Mouse (Mus musculus) heart, adult 2 months (tissue): ENCODE results near the gene Fntb. TPM values are rescaled to one million over a fixed set of nuclear protein-coding genes. Genes with fewer than 3 reads are reported as not detected.
A peak's percentile ranks its signal among the peaks of the same experiment; 100 is the strongest.

ENCODE experiments used
- DNase-seq, 2 experiments: peaks; one replicate each; pipeline ENCODE4 v3.0.0; 2021
- H3K27ac ChIP-seq: fragments of 200-600 bp; 2 replicates; pipeline ENCODE4 v1.8.1; 2022
- H3K27me3 ChIP-seq: fragments of 200-500 bp; 2 replicates; pipeline ENCODE4 v1.6.1; 2012; ENCODE audit warnings: mild to moderate bottlenecking, low read length, inconsistent platforms, mixed read lengths; ENCODE audit not compliant: control insufficient read depth, insufficient read depth
- H3K36me3 ChIP-seq: fragments of 200-500 bp; 2 replicates; pipeline ENCODE4 v1.6.1; 2012; ENCODE audit warnings: low read length, inconsistent platforms; ENCODE audit not compliant: control insufficient read depth, insufficient read depth
- H3K4me1 ChIP-seq: fragments of 200-500 bp; 2 replicates; pipeline ENCODE4 v1.6.1; 2011; ENCODE audit warnings: low read length; ENCODE audit not compliant: control insufficient read depth, insufficient read depth
- H3K4me3 ChIP-seq: fragments of 200-600 bp; 2 replicates; pipeline ENCODE4 v1.8.1; 2022
- H3K79me2 ChIP-seq: fragments of 200-500 bp; replicated peaks from 2 replicates; pipeline ENCODE4 v1.6.1; 2012; ENCODE audit warnings: mild to moderate bottlenecking, inconsistent platforms, low read length, moderate library complexity, mixed read lengths; ENCODE audit not compliant: control insufficient read depth, insufficient read depth
- H3K9ac ChIP-seq: fragments of 200-500 bp; 2 replicates; pipeline ENCODE4 v1.6.1; 2012; ENCODE audit warnings: low read depth, mild to moderate bottlenecking, control low read depth, inconsistent platforms, low read length, mixed read lengths
- CTCF ChIP-seq: fragments of 200-600 bp; IDR thresholded peaks from 2 replicates; pipeline ENCODE4 v1.8.1; 2022; ENCODE audit warnings: antibody characterized with exemption, mild to moderate bottlenecking, moderate library complexity
- EP300 ChIP-seq: fragments of 200-500 bp; IDR thresholded peaks from 2 replicates; pipeline ENCODE4 v1.6.1; 2011; ENCODE audit warnings: low read depth, low read length, control low read depth; ENCODE audit not compliant: insufficient read depth
- POLR2A ChIP-seq: fragments of 200-500 bp; IDR thresholded peaks from 2 replicates; pipeline ENCODE4 v1.6.1; 2011; ENCODE audit warnings: mild to moderate bottlenecking, low read depth, low read length, control low read depth; ENCODE audit not compliant: insufficient read depth
- whole genome bisulfite sequencing: fragments of 180-500 bp; shearing (Covaris S2); methylation state at CpG from one replicate; pipeline ENCODE4 v1.1.7; 2018; 5-methylcytosine and 5-hydroxymethylcytosine counted together
- intact Hi-C: fragments of 180-260 bp; cut with DNase I; formaldehyde crosslinking; loops from one replicate; pipeline ENCODE4 v1.15.1; 2025
- polyA plus RNA-seq: library from polyadenylated mRNA; depleted of rRNA; stranded (reverse); fragments of >200 nt; gene quantifications from 2 replicates; pipeline ENCODE4 v1.2.3, GENCODE M21; 2012
- total RNA-seq, 2 experiments: library from RNA; stranded (reverse); gene quantifications; 2 replicates each; pipeline ENCODE4 v1.2.3; 2021

Fntb gene
- total and polyA plus RNA-seq, 3 experiments = 12.6 to 19.1 (median 13.7) TPM

DNA sequence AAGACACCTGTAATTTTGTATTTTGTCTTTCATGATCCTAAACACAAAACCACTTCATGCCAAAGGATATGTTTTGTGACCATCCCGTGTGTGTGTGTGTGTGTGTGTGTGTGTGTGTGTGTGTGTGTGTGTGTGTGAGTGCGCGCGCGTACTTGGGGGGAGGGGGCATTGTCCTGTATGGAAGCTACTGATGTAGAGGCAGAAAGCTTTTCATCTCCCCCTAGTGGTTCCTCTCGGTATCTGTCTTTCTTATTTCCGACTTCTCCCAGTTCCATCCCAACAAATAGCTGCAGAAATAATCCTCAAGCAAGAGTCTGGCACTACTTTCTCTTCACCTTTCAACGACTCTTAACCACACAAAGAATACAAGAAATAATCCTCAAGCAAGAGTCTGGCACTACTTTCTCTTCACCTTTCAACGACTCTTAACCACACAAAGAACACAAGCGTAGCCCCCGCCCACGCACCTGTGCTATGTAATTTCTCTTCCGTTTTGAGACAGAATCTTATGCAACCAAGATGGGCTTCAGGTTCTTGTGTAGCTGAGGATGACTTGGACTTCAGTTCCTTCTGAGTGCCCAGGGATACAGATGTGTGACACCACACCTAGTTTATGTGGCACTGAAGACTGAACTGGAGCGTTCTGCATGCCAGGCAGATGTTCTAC, 12.6 kb upstream of the Fntb start:
- no peak for TF ChIP-seq EP300
- TF ChIP-seq CTCF = peak; percentile 70
- no peak for DNase-seq

DNA sequence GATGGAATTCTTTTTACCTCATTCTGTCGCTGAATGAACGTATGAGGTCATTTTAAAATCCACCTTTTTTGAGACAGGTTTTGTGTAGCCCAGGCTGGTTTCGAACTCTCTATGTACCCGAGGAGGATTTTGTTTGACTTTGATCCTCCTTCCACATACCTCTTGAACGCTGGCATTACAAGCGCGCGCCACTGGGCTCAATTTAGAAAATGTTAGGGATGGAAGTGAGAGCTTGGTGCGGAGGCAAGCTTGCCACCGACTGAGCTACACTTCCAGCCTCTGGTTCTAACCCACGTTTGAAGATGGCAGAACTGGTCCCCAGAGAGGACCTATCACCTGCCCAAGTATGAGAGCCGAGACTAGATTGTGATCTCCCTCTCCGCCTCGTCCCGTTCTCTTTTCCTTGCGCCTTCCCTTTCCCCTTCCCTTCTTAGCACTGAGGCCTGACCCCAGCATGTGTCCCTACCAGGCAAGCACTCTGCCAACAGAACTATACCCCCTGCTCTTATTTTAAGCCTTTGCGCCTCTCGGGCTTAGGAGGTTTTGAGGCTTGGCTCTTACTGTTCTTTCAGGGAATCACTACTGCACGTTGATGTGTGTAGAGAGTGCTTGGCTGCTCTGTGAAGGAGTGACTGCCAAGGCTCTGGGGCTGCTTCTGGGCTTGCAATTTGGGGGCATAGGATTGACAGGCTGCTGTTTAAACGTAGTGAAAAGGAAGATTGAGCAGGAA, 677 bp downstream of the Fntb start:
- peak in 1 of 2 experiments; percentile 49 for DNase-seq
- Histone ChIP-seq H3K4me3 (peak overlapping the region; percentile 83), H3K27ac (peak overlapping the region; percentile 100), H3K79me2 (no peaks in the 10 kb centered on the region), H3K4me1 (peaks cover 4% of the 10 kb centered on the region), H3K36me3 (no peaks in the 10 kb centered on the region), H3K9ac (peak overlapping the region; percentile 71), H3K27me3 (no peaks in the 10 kb centered on the region)
- 22% methylated on average over 20 of the region's 20 CpGs for WGBS
- TF ChIP-seq EP300 = no peak
- TF ChIP-seq POLR2A = no peak
- no peak for TF ChIP-seq CTCF
- intact Hi-C loops = loop anchor here (5.0 to 10.0 kb wide), 3 partner anchors 71 to 361 kb away; partner anchors contain the start of gene Hspa2

More for the DNA sequence above, 12.6 kb upstream of the Fntb start:
- intact Hi-C loops = no loop called here
- no peaks in the 10 kb centered on the region for H3K27me3 ChIP-seq
- H3K4me1 ChIP-seq = no peaks in the 10 kb centered on the region
- no peaks in the 10 kb centered on the region for H3K36me3 ChIP-seq
- H3K4me3 ChIP-seq = no peak overlapping the region
- H3K27ac ChIP-seq = no peak overlapping the region
- 45% methylated on average over 14 of the region's 14 CpGs for WGBS
- H3K9ac ChIP-seq = no peak overlapping the region
- no peaks in the 10 kb centered on the region for H3K79me2 ChIP-seq

DNA sequence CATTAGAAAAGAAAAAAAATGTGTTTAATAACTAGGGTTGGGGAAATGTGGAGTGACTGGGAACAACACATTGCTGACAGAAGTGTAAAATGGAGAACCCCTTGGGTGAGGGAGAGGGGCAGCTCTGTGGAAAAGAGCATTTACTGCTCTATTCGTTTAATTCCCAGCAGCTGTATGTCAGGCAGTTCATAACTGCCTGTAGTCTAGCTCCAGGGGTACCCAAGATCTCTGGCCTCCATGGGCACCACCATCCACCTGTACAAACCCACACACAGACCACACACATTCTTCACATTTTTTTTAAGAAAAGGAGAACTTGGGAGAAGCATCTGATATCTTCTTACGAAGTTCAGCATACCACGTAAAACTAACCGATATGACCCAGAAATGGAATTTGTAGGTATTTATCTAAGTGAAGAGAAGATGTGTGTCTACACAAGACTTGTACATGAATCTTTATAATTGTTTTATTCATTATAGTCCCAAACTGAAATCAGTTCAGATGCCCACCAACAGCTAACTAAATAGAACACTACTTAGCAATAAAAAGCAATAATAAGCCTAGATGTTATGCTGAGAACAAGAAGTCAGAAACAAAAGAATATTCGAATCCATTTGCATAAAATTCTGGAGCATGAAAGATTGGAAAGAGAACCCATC, 5.6 kb downstream of the Fntb start:
- no peaks in the 10 kb centered on the region for H3K27me3 ChIP-seq
- H3K9ac ChIP-seq = no peak overlapping the region
- WGBS = 92% methylated on average over 5 of the region's 5 CpGs
- no peak for DNase-seq
- no peaks in the 10 kb centered on the region; the same call in 1 of the 2 replicates for H3K79me2 ChIP-seq
- H3K36me3 ChIP-seq = peaks cover 4% of the 10 kb centered on the region
- intact Hi-C loops = no loop called here
- no peak overlapping the region for H3K27ac ChIP-seq
- no peak overlapping the region for H3K4me3 ChIP-seq
- H3K4me1 ChIP-seq = peaks cover 4% of the 10 kb centered on the region
- TF ChIP-seq CTCF (no peak), POLR2A (no peak), EP300 (no peak)

DNA sequence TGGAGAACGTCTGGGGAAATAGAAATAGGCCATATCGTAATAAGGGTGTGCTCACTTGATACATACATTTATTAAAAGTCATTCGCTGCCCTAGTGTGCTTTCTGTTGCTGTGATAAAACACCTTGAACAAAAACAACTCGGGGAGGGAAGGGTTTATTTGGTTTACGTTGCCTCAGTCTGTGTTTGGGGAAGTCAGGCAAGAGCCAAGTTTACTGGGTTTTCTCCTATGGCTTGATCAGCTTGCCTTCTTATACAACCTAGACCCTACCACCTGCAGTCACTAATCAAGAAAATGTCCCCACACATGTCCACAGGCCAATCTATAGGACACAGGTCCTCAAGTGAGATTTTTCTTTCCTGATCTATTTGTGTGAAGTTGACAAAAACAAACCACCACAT, 6.2 kb downstream of the Fntb start:
- Histone ChIP-seq H3K4me1 (no peaks in the 10 kb centered on the region; the same call in 1 of the 2 replicates), H3K27ac (no peak overlapping the region), H3K79me2 (no peaks in the 10 kb centered on the region; the same call in 1 of the 2 replicates), H3K4me3 (no peak overlapping the region), H3K27me3 (no peaks in the 10 kb centered on the region), H3K36me3 (peaks cover 4% of the 10 kb centered on the region), H3K9ac (no peak overlapping the region)
- DNase-seq = no peak
- 92% methylated on average over 5 of the region's 5 CpGs for WGBS
- no peak for TF ChIP-seq CTCF
- TF ChIP-seq POLR2A = no peak
- no peak for TF ChIP-seq EP300
- intact Hi-C loops = no loop called here

DNA sequence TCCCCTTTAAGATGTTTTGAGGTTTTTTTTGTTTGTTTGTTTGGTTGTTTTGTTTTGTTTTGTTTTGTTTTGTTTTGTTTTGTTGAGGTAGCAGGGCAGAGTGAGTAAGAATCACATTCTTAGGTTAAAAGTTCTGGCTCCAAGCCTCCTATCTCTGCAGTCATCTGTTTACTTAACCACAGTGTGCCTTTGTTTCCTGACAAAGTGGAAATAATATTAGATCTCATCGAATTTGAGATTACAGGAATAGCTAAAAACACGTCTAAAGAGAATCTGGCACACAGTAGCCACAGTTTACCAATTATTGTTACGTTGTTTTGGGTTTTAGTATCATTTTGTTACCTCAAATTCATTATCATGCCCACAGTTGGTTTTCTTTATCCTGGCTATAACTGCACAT, 9.3 kb downstream of the Fntb start:
- Histone ChIP-seq H3K27ac (no peak overlapping the region), H3K4me3 (no peak overlapping the region), H3K36me3 (peaks cover 4% of the 10 kb centered on the region), H3K79me2 (no peaks in the 10 kb centered on the region; the same call in 1 of the 2 replicates), H3K4me1 (no peaks in the 10 kb centered on the region; the same call in 1 of the 2 replicates), H3K27me3 (no peaks in the 10 kb centered on the region), H3K9ac (no peak overlapping the region)
- WGBS = 51% methylated on average over 3 of the region's 3 CpGs
- DNase-seq = no peak
- TF ChIP-seq POLR2A (no peak), EP300 (no peak), CTCF (no peak)
- intact Hi-C loops = no loop called here

DNA sequence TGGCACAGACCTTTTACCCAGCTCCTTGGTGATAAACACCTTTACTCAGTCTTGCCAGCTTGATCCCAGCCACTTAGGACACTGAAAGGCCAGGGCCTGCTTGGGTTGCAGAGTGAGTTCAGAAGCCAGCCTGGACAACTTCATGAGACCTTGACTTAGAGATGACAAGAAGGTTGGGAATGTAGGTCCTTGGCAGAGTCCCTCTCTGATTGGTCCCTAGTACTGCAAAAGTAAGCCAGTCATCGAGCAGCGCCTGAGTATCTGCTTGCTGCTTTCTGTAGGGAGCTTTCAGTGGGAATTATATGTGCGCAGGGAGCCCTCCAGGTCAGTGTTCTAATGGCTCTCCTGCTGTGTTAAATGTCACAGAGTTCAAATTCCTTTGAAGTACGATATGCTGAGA, 9.7 kb downstream of the Fntb start:
- no peak overlapping the region for H3K27ac ChIP-seq
- no peak overlapping the region for H3K4me3 ChIP-seq
- H3K4me1 ChIP-seq = no peaks in the 10 kb centered on the region; the same call in 1 of the 2 replicates
- 62% methylated on average over 4 of the region's 4 CpGs for WGBS
- H3K79me2 ChIP-seq = no peaks in the 10 kb centered on the region; the same call in 1 of the 2 replicates
- H3K9ac ChIP-seq = no peak overlapping the region
- peaks cover 4% of the 10 kb centered on the region for H3K36me3 ChIP-seq
- H3K27me3 ChIP-seq = no peaks in the 10 kb centered on the region
- intact Hi-C loops = no loop called here
- DNase-seq = no peak
- TF ChIP-seq POLR2A = no peak
- no peak for TF ChIP-seq CTCF
- TF ChIP-seq EP300 = no peak
